Mouse (Mus musculus) liver, embryonic 14.5 days (tissue): ENCODE results near the gene Lhx2.

Experiments used
- CTCF ChIP-seq: IDR thresholded peaks from 2 replicates; pipeline ENCODE4 v1.5.1; 2016; ENCODE audit warnings: antibody characterized with exemption, low read depth, control low read depth
- EP300 ChIP-seq: IDR thresholded peaks from 2 replicates; pipeline ENCODE4 v1.6.1; 2016; ENCODE audit warnings: antibody characterized with exemption, low read depth

DNA sequence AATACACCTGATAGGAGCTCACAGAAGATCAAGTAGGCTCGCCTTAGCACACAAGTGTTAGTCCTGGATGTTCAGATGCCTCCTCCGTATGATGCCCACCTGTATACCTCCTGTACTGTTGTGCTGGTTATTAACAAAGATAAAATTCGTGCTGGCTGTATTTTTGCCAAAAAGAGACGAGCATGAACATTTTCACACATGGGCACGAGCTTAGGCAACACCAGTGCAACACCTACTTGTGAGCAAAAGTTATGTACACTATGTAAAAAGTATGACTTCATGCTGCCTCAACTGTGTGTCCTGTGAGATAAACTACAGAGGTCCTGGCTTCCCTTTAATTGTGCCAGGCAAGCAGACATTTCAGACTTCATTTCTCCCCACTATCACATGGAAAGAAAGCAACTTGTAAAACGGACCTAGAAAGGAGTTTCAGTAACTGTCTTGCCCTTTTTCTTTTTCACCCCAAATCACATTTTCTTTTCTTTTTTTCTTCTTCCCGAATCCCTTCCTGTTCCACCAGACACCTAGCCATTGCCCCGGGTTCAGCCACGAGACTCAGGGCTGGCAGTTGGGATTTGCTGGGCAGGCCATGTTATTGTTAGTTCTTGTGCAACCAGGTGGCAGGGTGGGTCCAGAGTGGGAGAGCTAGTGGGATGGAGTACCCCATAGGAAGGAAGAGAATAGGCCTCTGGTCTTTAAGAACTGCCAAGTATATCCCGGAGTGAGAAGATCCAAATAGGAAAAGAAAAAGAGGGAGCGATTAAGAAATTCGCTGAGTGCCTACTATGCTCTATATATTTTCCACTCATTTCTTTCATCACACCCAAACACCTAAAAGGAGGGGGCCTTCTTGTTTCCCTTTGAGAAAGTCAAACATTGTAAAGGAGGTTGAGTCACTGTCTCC lies 10.6 kb downstream of the Lhx2 start:
- TF ChIP-seq EP300: no peak
- no peak for TF ChIP-seq CTCF
